Mouse (Mus musculus) thymus, postnatal 36 days (tissue): ENCODE data around the gene Slfn3.
A peak's percentile ranks its signal among the peaks of the same experiment; 100 is the strongest.
"Not testable (repeated sequence)": the region's sequence is repeated elsewhere in the genome, so short reads cannot be mapped to it uniquely, and the experiment has no call there.

ENCODE experiments used
- DNase-seq, 2 experiments: peaks; one replicate each; pipeline ENCODE4 v3.0.0; 2022; ENCODE audit warnings: mixed read lengths in 2 of 2

The Slfn3 gene

GRCm38 (mm10) chr11:83191134-83191893 is at the start of gene Slfn3:
Gene Slfn3 (plus strand): TSS chr11:83191330.
- DNase-seq, result peak; percentile 66 to 76

- DNase-seq, result not testable (repeated sequence)
Measured at GRCm38 (mm10) chr11:83148939-83149338, 42.2 kb upstream of the Slfn3 start.

- no peak for DNase-seq
Measured at GRCm38 (mm10) chr11:83174948-83175539, 16.1 kb upstream of the Slfn3 start, which contains the start of gene Slfn4. Gene Slfn4 (plus strand): TSS chr11:83175186.

- DNase-seq, result peak; percentile 37 to 39
Measured at GRCm38 (mm10) chr11:83192001-83192400, 871 bp downstream of the Slfn3 start.

GRCm38 (mm10) chr11:83205002-83205401 is 13.9 kb downstream of the Slfn3 start:
- no peak for DNase-seq

GRCm38 (mm10) chr11:83216119-83216518 is 25.0 kb downstream of the Slfn3 start:
- DNase-seq, result no peak

- no peak for DNase-seq
Measured at GRCm38 (mm10) chr11:83221328-83221877, 30.3 kb downstream of the Slfn3 start.

- DNase-seq, result peak; percentile 40 to 56
Measured at GRCm38 (mm10) chr11:83223367-83223766, 32.2 kb downstream of the Slfn3 start.

- DNase-seq, result not testable (repeated sequence)
Measured at GRCm38 (mm10) chr11:83223793-83224192, 32.7 kb downstream of the Slfn3 start.

GRCm38 (mm10) chr11:83224217-83224616 is 33.1 kb downstream of the Slfn3 start:
- peak; percentile 55 to 68 for DNase-seq

- peak; percentile 14 to 22 for DNase-seq
Measured at GRCm38 (mm10) chr11:83224750-83225149, 33.6 kb downstream of the Slfn3 start.

- DNase-seq, result no peak
Measured at GRCm38 (mm10) chr11:83225371-83225960, 34.3 kb downstream of the Slfn3 start.

- DNase-seq, result no peak
Measured at GRCm38 (mm10) chr11:83227926-83228723, 37.0 kb downstream of the Slfn3 start.

- DNase-seq, result peak in 1 of 2 experiments; percentile 22
Measured at GRCm38 (mm10) chr11:83230966-83231365, 39.8 kb downstream of the Slfn3 start.

GRCm38 (mm10) chr11:83233621-83234020 is 42.5 kb downstream of the Slfn3 start:
- DNase-seq, result not testable (repeated sequence)

GRCm38 (mm10) chr11:83237390-83237789 is 46.3 kb downstream of the Slfn3 start:
- DNase-seq, result not testable (repeated sequence)

- no peak for DNase-seq
Measured at GRCm38 (mm10) chr11:83238389-83238788, 47.3 kb downstream of the Slfn3 start.

- no peak for DNase-seq
Measured at GRCm38 (mm10) chr11:83239811-83240210, 48.7 kb downstream of the Slfn3 start.

GRCm38 (mm10) chr11:83257211-83257610 is 66.1 kb downstream of the Slfn3 start:
- not testable (repeated sequence) for DNase-seq

GRCm38 (mm10) chr11:83262673-83263072 is 71.5 kb downstream of the Slfn3 start:
- peak; percentile 11 to 29 for DNase-seq

GRCm38 (mm10) chr11:83263146-83263545 is 72.0 kb downstream of the Slfn3 start:
- peak; percentile 14 to 23 for DNase-seq
